ENCODE assay signal across 12 mouse cellular contexts in genomic region chr7:35127001-35127400, GRCm38 (mm10). TPM values are rescaled to one million over a fixed set of nuclear protein-coding genes. Genes with fewer than 3 reads are reported as not detected.
DNase-seq lines count a peak whose midpoint lies in the region; ATAC-seq and TF ChIP-seq lines count a peak whose summit lies in the region.
"Had no signal": no experiment of that assay in that cellular context is flagged by ENCODE, and none has a peak within 500 bp of the region (broad histone marks: within the 10 kb centered on the region; RNA-seq: fewer than 3 reads in every experiment).

No protein-coding gene starts in this region.

- WGBS in kidney, embryonic 15.5 days, result 38% methylated on average over 10 of the region's 10 CpGs
- WGBS in intestine, postnatal 0 days, result 22% methylated on average over 10 of the region's 10 CpGs
- 85% methylated on average over 10 of the region's 10 CpGs for WGBS in midbrain, embryonic 11.5 days

- peak; percentile 8 for DNase-seq in kidney, adult 11 months
- peak; percentile 84 for DNase-seq in 416B (ENCODE audit: low read depth)
- DNase-seq in adrenal gland, postnatal 10 days, result peak; percentile 55
- no peak for DNase-seq in yolk sac, embryonic 10.5 days (ENCODE audit: low spot score)
- DNase-seq in midbrain, embryonic 11.5 days (ENCODE audit: low spot score, missing footprints), result no peak
- DNase-seq in T-cell, adult 2 months (ENCODE audit: low spot score), result no peak
- DNase-seq: embryo, embryonic 11 days; thymus, adult 2 months had no signal

- no peak for ATAC-seq in kidney, embryonic 15.5 days (replicated peaks; ENCODE audit: low FRiP score)
- no peak for ATAC-seq in intestine, postnatal 0 days
- no peak for ATAC-seq in midbrain, embryonic 11.5 days (ENCODE audit: low FRiP score)

- H3K4me1 ChIP-seq in kidney, embryonic 15.5 days, result peaks cover 16% of the 10 kb centered on the region; the same call in 1 of the 2 replicates
- no peaks in the 10 kb centered on the region for H3K4me1 ChIP-seq in intestine, postnatal 0 days (replicated peaks; ENCODE audit: control insufficient read depth, insufficient read depth, low read length)
- no peaks in the 10 kb centered on the region for H3K4me1 ChIP-seq in midbrain, embryonic 11.5 days (ENCODE audit: control insufficient read depth, insufficient read depth, low read length)

- no peaks in the 10 kb centered on the region for H3K9me3 ChIP-seq in kidney, embryonic 15.5 days (replicated peaks)
- no peaks in the 10 kb centered on the region for H3K9me3 ChIP-seq in intestine, postnatal 0 days (ENCODE audit: control insufficient read depth)
- no peaks in the 10 kb centered on the region for H3K9me3 ChIP-seq in midbrain, embryonic 11.5 days (ENCODE audit: control insufficient read depth, low read length)
- H3K9me3 ChIP-seq: neural tube, embryonic 13.5 days had no signal

- no peaks in the 10 kb centered on the region for H3K36me3 ChIP-seq in kidney, embryonic 15.5 days
- H3K36me3 ChIP-seq in intestine, postnatal 0 days (ENCODE audit: control insufficient read depth, insufficient read depth), result no peaks in the 10 kb centered on the region; the same call in 1 of the 2 replicates
- no peaks in the 10 kb centered on the region for H3K36me3 ChIP-seq in midbrain, embryonic 11.5 days (ENCODE audit: control insufficient read depth, insufficient read depth, low read length)
- H3K36me3 ChIP-seq: neural tube, embryonic 13.5 days had no signal

- peaks cover 53% of the 10 kb centered on the region for H3K27me3 ChIP-seq in kidney, embryonic 15.5 days
- H3K27me3 ChIP-seq in intestine, postnatal 0 days (replicated peaks; ENCODE audit: control insufficient read depth, insufficient read depth, low read length), result no peaks in the 10 kb centered on the region
- peaks cover 6% of the 10 kb centered on the region; the same call in 1 of the 2 replicates for H3K27me3 ChIP-seq in midbrain, embryonic 11.5 days (ENCODE audit: control insufficient read depth, insufficient read depth, low read length)

- H3K27ac ChIP-seq in kidney, embryonic 15.5 days, result no peak overlapping the region
- H3K27ac ChIP-seq in intestine, postnatal 0 days (ENCODE audit: low read depth, low read length), result no peak overlapping the region
- no peak overlapping the region for H3K27ac ChIP-seq in midbrain, embryonic 11.5 days (ENCODE audit: low read depth, low read length)
- H3K27ac ChIP-seq: neural tube, embryonic 13.5 days had no signal

- H3K9ac ChIP-seq in kidney, embryonic 15.5 days, result no peak overlapping the region
- H3K9ac ChIP-seq in intestine, postnatal 0 days (ENCODE audit: low read depth, low read length), result no peak overlapping the region
- no peak overlapping the region for H3K9ac ChIP-seq in midbrain, embryonic 11.5 days (ENCODE audit: low read length)
- H3K9ac ChIP-seq: neural tube, embryonic 13.5 days had no signal

- no peak overlapping the region for H3K4me3 ChIP-seq in kidney, embryonic 15.5 days (replicated peaks)
- no peak overlapping the region for H3K4me3 ChIP-seq in intestine, postnatal 0 days (ENCODE audit: low read depth, low read length)
- H3K4me3 ChIP-seq in midbrain, embryonic 11.5 days (ENCODE audit: low read depth, low read length), result no peak overlapping the region
- H3K4me3 ChIP-seq: neural tube, embryonic 13.5 days had no signal

- TF ChIP-seq CTCF in intestine, postnatal 0 days (IDR thresholded peaks at IDR 0.05; ENCODE audit: low read depth), result no peak

- H3K4me2 ChIP-seq in kidney, embryonic 15.5 days, result no peak overlapping the region
- peak overlapping the region; percentile 21; the same call in 1 of the 2 replicates for H3K4me2 ChIP-seq in intestine, postnatal 0 days (replicated peaks; ENCODE audit: low read depth)
- no peak overlapping the region for H3K4me2 ChIP-seq in midbrain, embryonic 11.5 days
- H3K4me2 ChIP-seq: neural tube, embryonic 13.5 days had no signal

RNA-seq across cellular contexts. Expression of gene Cebpa, which starts 7.9 kb away (rescaled TPM):
- 1.3 and 1.5 TPM in 2 replicates for polyA plus RNA-seq in kidney, embryonic 15.5 days (2015; fragmentation: Nextera tagmentation; extraction: Ambion mirVana)
- 100 to 1,000 TPM; 237 to 238 TPM for total RNA-seq in adrenal gland, postnatal 10 days (2021)
- 25.1 and 28.0 TPM in 2 replicates for polyA plus RNA-seq in intestine, postnatal 0 days (2015; fragmentation: Nextera tagmentation; extraction: Ambion mirVana)
- 0.37 and 0.60 TPM in 2 replicates for polyA plus RNA-seq in midbrain, embryonic 11.5 days (2014; fragmentation: Nextera tagmentation; extraction: Ambion mirVana)

RNA-seq across cellular contexts. Expression of gene Slc7a10, which starts 59.2 kb away (rescaled TPM):
- 1.1 and 2.4 TPM in 2 replicates for polyA plus RNA-seq in kidney, embryonic 15.5 days (2015; fragmentation: Nextera tagmentation; extraction: Ambion mirVana)
- 1 to 10 TPM; 2.0 to 3.8 TPM for total RNA-seq in adrenal gland, postnatal 10 days (2021)
- 0.34 and 0.42 TPM in 2 replicates for polyA plus RNA-seq in intestine, postnatal 0 days (2015; fragmentation: Nextera tagmentation; extraction: Ambion mirVana)
- 0.31 and 0.66 TPM in 2 replicates for polyA plus RNA-seq in midbrain, embryonic 11.5 days (2014; fragmentation: Nextera tagmentation; extraction: Ambion mirVana)
- total RNA-seq: ES-E14 had no signal

Comparison
In these comparisons a context has a peak if more than half of its experiments do, and no peak if none do; other contexts are left out.
1. DNase-seq: peak in kidney, adult 11 months (single experiment), 416B (single experiment) and adrenal gland, postnatal 10 days (single experiment); none in yolk sac, embryonic 10.5 days (single experiment), midbrain, embryonic 11.5 days (single experiment) and T-cell, adult 2 months (single experiment).
2. RNA of gene Cebpa, which starts 7.9 kb away (polyA plus RNA-seq): 25.1 to 28.0 TPM in intestine, postnatal 0 days; 1.3 to 1.5 TPM in kidney, embryonic 15.5 days and 0.37 to 0.60 TPM in midbrain, embryonic 11.5 days; every median in the first group is over 10 times any median in the second.